Mouse (Mus musculus): ENCODE results near the gene Dnm3.

Gene Dnm3

GRCm38 (mm10) chr1:162077454-162077853, 400.4 kb downstream of the Dnm3 start:
- no peak for DNase-seq (ENCODE audit: extremely low spot score, low spot score)

- DNase-seq (ENCODE audit: extremely low spot score, low spot score), result peak; percentile 62
These were observed 401.2 kb downstream of the Dnm3 start for GRCm38 (mm10) chr1:162076581-162077001.

GRCm38 (mm10) chr1:162075831-162076230, 402.0 kb downstream of the Dnm3 start:
- no peak for DNase-seq (ENCODE audit: extremely low spot score, low spot score)

GRCm38 (mm10) chr1:162075416-162075815, 402.4 kb downstream of the Dnm3 start:
- peak; percentile 39 for DNase-seq (ENCODE audit: extremely low spot score, low spot score)

- peak; percentile 50 for DNase-seq (ENCODE audit: extremely low spot score, low spot score)
These were observed 403.0 kb downstream of the Dnm3 start for GRCm38 (mm10) chr1:162074626-162075410.

- DNase-seq (ENCODE audit: extremely low spot score, low spot score), result no peak
These were observed 404.8 kb downstream of the Dnm3 start for GRCm38 (mm10) chr1:162072917-162073578.

- DNase-seq (ENCODE audit: extremely low spot score, low spot score), result no peak
These were observed 424.2 kb downstream of the Dnm3 start for GRCm38 (mm10) chr1:162053608-162054007.

GRCm38 (mm10) chr1:162053186-162053585, 424.6 kb downstream of the Dnm3 start:
- no peak for DNase-seq (ENCODE audit: extremely low spot score, low spot score)

GRCm38 (mm10) chr1:162052755-162053154, 425.1 kb downstream of the Dnm3 start:
- no peak for DNase-seq (ENCODE audit: extremely low spot score, low spot score)

GRCm38 (mm10) chr1:162052138-162052537, 425.7 kb downstream of the Dnm3 start:
- DNase-seq (ENCODE audit: extremely low spot score, low spot score), result no peak

- no peak for DNase-seq (ENCODE audit: extremely low spot score, low spot score)
These were observed 426.1 kb downstream of the Dnm3 start for GRCm38 (mm10) chr1:162051710-162052109.

- DNase-seq (ENCODE audit: extremely low spot score, low spot score), result no peak
These were observed 430.2 kb downstream of the Dnm3 start for GRCm38 (mm10) chr1:162047673-162048072.

- no peak for DNase-seq (ENCODE audit: extremely low spot score, low spot score)
These were observed 433.8 kb downstream of the Dnm3 start for GRCm38 (mm10) chr1:162043788-162044717.

GRCm38 (mm10) chr1:162043216-162043615, 434.6 kb downstream of the Dnm3 start:
- no peak for DNase-seq (ENCODE audit: extremely low spot score, low spot score)

GRCm38 (mm10) chr1:162042384-162042783, 435.4 kb downstream of the Dnm3 start:
- DNase-seq (ENCODE audit: extremely low spot score, low spot score), result no peak

GRCm38 (mm10) chr1:162040490-162041274, 437.2 kb downstream of the Dnm3 start:
- no peak for DNase-seq (ENCODE audit: extremely low spot score, low spot score)

- no peak for DNase-seq (ENCODE audit: extremely low spot score, low spot score)
These were observed 438.0 kb downstream of the Dnm3 start for GRCm38 (mm10) chr1:162039808-162040207.

GRCm38 (mm10) chr1:162039011-162039595, 438.7 kb downstream of the Dnm3 start:
- DNase-seq (ENCODE audit: extremely low spot score, low spot score), result no peak

- DNase-seq (ENCODE audit: extremely low spot score, low spot score), result no peak
These were observed 439.4 kb downstream of the Dnm3 start for GRCm38 (mm10) chr1:162038431-162038830.

- peak; percentile 69 for DNase-seq (ENCODE audit: extremely low spot score, low spot score)
These were observed 439.8 kb downstream of the Dnm3 start for GRCm38 (mm10) chr1:162037968-162038421.

Measured in neural tube, embryonic 10.5 days (tissue).